Mouse (Mus musculus): ENCODE measurements around the gene Angpt4.

Angpt4 gene

DNA sequence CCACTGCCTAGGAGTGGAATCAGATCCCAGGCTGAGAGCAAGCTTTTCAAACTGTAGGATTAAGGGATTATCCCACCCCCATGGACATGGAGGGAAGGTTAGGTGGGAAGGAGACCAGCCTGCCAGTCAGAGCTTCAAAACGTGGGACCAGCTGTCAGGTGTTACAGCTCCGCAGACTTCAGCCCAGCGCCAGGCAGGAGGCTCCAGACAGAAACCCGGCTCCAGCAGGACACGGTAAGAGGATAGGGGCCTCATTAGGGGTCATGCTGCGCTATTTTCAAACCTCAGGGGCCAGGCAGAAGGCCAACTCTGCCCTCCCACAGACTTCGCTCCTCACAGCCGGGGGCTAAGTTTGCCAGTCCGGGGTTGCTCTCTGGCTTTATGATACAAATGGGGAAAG, 53.0 kb downstream of the Angpt4 start:
- DNase-seq, result no peak

- DNase-seq, result no peak
These were observed 56.3 kb downstream of the Angpt4 start for GRCm38 (mm10) chr2:151967176-151967750.

DNA sequence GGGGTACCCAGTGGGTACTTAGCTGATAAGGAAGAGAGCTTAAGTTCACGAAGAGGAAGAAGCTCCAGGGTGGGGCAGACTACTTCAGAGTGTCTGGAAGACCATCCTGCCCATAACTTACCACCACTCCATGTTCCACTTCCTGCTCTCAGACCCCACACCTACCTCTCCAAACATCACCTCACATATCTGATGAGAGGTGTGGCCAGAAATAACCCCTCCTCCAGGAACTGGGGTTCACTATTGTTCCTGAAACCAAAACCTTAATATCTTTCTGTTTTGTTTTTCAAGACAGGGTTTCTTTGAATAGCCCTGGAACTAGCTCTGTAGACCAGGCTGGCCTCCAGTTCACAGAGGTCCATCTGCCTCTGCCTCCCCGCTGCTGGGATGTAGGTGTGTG, 56.8 kb downstream of the Angpt4 start:
- DNase-seq, result no peak

GRCm38 (mm10) chr2:151968451-151968850, 57.4 kb downstream of the Angpt4 start:
- no peak for DNase-seq

- no peak for DNase-seq
These were observed 58.0 kb downstream of the Angpt4 start for GRCm38 (mm10) chr2:151968986-151969385.

DNA sequence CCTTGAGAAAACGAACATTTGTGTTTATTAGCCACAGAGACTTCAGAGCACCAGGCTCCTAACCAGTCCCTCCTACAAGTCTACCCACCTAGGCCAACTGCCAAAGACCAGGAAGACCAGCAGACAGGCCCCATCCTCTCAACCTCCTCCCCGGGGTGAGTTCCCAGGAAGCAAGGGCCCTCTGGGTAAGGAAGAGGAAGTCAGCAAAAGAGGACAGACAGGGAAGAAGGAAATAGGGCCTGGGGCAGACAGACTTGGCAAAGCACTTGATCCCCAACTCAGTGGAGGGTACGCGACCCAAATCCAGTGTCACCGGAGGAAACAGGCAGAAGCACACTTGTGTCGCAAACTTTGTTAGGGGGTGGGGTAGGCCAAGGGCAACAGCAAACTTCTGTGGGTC, 58.4 kb downstream of the Angpt4 start:
- no peak for DNase-seq

GRCm38 (mm10) chr2:151970191-151971172, 59.5 kb downstream of the Angpt4 start:
- DNase-seq, result peak; percentile 52

GRCm38 (mm10) chr2:151971748-151972147, 60.7 kb downstream of the Angpt4 start:
- DNase-seq, result no peak

DNA sequence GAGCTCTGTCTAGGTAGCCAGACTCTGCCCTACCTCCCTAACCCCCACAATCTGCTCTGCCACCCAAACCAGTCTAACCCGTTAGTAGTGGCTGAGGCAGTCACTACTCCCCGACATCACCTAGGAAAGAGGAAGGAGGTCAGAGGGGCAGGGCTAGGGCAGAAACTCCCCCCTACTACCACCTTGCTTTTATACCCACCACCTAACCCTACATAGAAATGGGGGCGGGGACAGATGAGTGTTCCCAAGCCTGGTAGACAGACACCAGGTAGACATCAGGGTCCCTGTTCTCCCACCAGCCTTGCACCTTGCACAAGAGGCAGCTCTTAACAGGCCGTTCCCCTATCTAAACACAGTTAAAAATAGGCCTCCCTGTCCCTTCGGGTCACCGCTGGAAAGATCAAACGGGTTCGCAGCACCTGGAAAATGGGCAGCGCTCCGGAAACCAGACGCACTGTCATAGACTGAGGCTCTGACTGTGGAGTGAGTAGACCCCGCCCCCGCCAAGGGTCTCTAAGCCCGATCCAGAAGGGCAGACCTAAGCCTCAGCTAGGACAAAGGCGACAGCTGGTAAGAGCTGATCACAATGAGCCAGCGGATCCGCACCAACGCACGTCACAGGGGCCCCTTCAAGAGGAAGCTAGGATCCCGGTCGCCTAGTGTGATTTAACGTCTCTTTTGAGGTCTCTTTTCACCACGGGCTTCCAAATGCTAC, 62.0 kb downstream of the Angpt4 start:
- DNase-seq, result peak; percentile 36

GRCm38 (mm10) chr2:151973595-151974562, 62.9 kb downstream of the Angpt4 start:
- peak; percentile 59 for DNase-seq

GRCm38 (mm10) chr2:151975295-151975694, 64.3 kb downstream of the Angpt4 start:
- no peak for DNase-seq

GRCm38 (mm10) chr2:151976067-151976466, 65.1 kb downstream of the Angpt4 start:
- DNase-seq, result no peak

- DNase-seq, result peak; percentile 87
These were observed 66.9 kb downstream of the Angpt4 start for GRCm38 (mm10) chr2:151977689-151978440.

- peak; percentile 40 for DNase-seq
These were observed 67.5 kb downstream of the Angpt4 start for GRCm38 (mm10) chr2:151978494-151978893.

- DNase-seq, result peak; percentile 87
These were observed 68.7 kb downstream of the Angpt4 start, which contains the start of gene Fam110a for GRCm38 (mm10) chr2:151979470-151980354. Gene Fam110a (minus strand): TSS chr2:151980219.

- no peak for DNase-seq
These were observed 69.3 kb downstream of the Angpt4 start for GRCm38 (mm10) chr2:151980355-151980693.

DNA sequence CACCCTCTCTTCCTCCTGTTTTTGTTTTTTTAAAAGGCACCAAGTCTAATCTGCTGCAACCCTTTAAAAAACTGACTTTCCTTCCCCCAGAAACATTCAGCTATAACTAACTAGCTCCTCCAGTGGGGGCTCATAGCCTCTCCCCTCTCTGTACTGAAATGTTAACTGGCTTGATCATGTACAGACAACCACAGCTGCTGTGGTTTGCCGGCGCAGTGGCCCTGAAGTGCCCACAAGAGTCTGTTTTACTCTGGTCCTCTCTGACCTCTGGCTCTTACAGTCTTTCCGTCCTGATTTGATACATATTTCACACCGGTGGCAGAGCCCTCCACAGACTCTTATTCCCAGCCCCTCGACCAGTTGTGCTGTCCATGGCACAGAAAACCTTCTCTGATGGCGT, 70.3 kb downstream of the Angpt4 start:
- DNase-seq, result no peak

DNA sequence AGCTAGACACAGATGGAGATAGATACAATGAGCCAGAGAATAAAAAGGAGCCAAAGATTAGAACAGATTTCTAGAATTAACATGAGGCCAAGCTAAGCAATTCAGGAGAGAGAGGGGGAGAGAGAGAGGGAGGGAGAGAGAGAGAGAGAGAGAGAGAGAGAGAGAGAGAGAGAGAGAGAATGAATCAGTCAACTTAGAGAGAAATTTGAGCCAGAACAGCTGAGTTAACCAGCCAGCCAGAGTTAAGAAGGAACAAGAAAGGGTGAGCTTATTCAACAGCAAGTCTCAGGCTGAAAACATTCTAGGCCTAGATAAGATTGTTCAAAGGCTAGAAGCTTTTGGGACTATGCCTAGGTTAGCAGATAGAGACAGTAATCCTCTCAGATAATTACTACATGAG, 71.5 kb downstream of the Angpt4 start:
- DNase-seq, result no peak

DNA sequence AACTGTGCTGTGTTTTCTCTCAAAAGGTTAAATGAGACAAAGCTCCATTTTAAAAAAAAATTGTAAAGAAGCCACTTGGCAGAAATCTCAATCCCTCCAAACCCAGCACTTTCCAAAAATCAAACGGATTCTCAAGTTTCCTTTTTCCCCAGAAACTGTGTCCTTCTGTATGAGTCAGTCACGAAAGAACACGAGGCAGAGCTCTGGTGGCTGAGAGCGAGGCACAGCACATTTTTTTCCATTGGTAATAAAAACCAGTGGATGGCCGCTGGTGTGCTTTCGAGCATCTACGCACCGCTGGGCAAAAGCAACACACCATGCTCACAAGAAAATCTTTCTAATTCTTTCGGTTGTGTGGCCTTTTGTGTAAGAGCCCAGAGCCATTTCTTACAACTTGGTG, 73.0 kb downstream of the Angpt4 start:
- DNase-seq, result no peak

DNA sequence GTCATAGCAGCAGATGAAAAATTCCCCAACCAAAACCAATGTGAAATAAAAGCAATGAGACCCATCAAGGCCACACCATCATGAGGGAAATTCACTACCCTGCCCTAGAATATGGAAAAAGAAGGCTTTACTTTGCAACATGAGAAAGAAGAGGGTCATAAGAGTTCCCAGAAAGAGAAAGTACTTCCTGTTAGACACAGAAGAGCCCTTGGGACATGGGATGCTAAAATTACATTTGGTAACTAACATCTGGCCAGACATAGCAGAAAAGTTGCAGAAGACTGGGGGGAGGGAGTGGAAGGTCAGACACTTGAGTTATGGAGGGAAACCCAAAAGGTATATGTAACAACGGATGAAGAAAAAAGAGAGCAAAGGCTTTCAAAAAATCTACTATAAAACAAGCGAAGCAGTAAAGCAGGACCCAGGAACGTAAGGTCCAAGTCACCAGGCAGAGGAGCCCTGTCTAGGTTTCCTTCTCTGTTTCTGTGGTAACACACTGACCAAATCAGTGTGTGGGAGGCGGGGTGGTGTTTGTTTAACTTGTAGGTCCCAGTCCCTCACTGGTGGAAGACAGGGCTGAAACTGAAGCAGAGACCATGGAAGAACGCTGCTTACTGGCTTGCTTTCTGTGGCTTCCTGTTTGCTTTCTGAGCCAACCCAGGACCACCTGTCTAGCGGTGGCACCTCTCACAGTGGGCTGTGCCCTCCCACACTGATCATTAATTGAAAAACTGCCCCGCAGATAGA, 74.6 kb downstream of the Angpt4 start:
- no peak for DNase-seq

All from cerebellum, adult 9-10 months (tissue).